Mouse (Mus musculus) limb, embryonic 15.5 days (tissue): ENCODE data around the gene Zbtb16. TPM values are rescaled to one million over a fixed set of nuclear protein-coding genes. Genes with fewer than 3 reads are reported as not detected.
A peak's percentile ranks its signal among the peaks of the same experiment; 100 is the strongest.

Experiments used
- ATAC-seq: fragments of 200-750 bp; cut with Nextera tagmentation; 2 replicates; pipeline ENCODE4 v1.8.0; 2017; ENCODE audit warnings: low read depth, moderate TSS enrichment; ENCODE audit not compliant: insufficient number of reproducible peaks, low FRiP score, low TSS enrichment
- H3K27ac ChIP-seq: fragments of 300-500 bp; sonication (generic); 2 replicates; pipeline ENCODE4 v1.5.1; 2015; ENCODE audit warnings: moderate library complexity, mild to moderate bottlenecking, inconsistent platforms
- H3K27me3 ChIP-seq: fragments of 300-500 bp; sonication (generic); 2 replicates; pipeline ENCODE4 v1.6.1; 2015; ENCODE audit warnings: inconsistent platforms
- H3K36me3 ChIP-seq: fragments of 300-500 bp; sonication (generic); 2 replicates; pipeline ENCODE4 v1.6.1; 2015; ENCODE audit warnings: inconsistent platforms
- H3K4me1 ChIP-seq: fragments of 300-500 bp; sonication (generic); 2 replicates; pipeline ENCODE4 v1.6.1; 2015; ENCODE audit warnings: inconsistent platforms
- H3K4me2 ChIP-seq: fragments of 300-500 bp; sonication (generic); 2 replicates; pipeline ENCODE4 v1.6.1; 2015; ENCODE audit warnings: mild to moderate bottlenecking, inconsistent platforms
- H3K4me3 ChIP-seq: fragments of 300-500 bp; sonication (generic); 2 replicates; pipeline ENCODE4 v1.5.1; 2015; ENCODE audit warnings: mild to moderate bottlenecking, inconsistent platforms
- H3K9ac ChIP-seq: fragments of 300-500 bp; sonication (generic); 2 replicates; pipeline ENCODE4 v1.6.1; 2015; ENCODE audit warnings: inconsistent platforms
- H3K9me3 ChIP-seq: fragments of 300-500 bp; sonication (generic); 2 replicates; pipeline ENCODE4 v1.6.1; 2016; ENCODE audit warnings: inconsistent platforms
- WGBS: fragments of 180-500 bp; shearing (Covaris S2); methylation state at CpG from one replicate; pipeline ENCODE4 v1.1.7; 2015; 5-methylcytosine and 5-hydroxymethylcytosine counted together
- polyA plus RNA-seq: library from polyadenylated mRNA; unstranded; fragments of >200 nt; fragmentation: Nextera tagmentation; extraction: Ambion mirVana; gene quantifications from 2 replicates; pipeline ENCODE4 v1.2.1, GENCODE M21; 2015

Zbtb16 gene
- polyA plus RNA-seq, 1 experiment from 2014 or later, result 5.7 TPM

- Histone ChIP-seq H3K27me3 (peaks cover 10% of the 10 kb centered on the region), H3K36me3 (no peaks in the 10 kb centered on the region), H3K4me1 (0 out of 2 replicates have a peak, but pooled peaks cover 2% of the 10 kb centered on the region), H3K27ac (no peak overlapping the region), H3K9ac (no peak overlapping the region), H3K9me3 (no peaks in the 10 kb centered on the region), H3K4me3 (no peak overlapping the region), H3K4me2 (no peak overlapping the region)
- 72% methylated on average over 7 of the region's 7 CpGs for WGBS
- no peak for ATAC-seq
Observed at GRCm38 (mm10) chr9:48687891-48688290, 148.1 kb downstream of the Zbtb16 start.

GRCm38 (mm10) chr9:48685721-48686120, 150.3 kb downstream of the Zbtb16 start:
- ATAC-seq, result no peak
- no peak overlapping the region for H3K4me2 ChIP-seq
- WGBS, result 49% methylated on average over 7 of the region's 7 CpGs

GRCm38 (mm10) chr9:48684144-48684543, 151.9 kb downstream of the Zbtb16 start:
- H3K9ac ChIP-seq, result no peak overlapping the region
- no peak overlapping the region for H3K4me3 ChIP-seq
- H3K27ac ChIP-seq, result no peak overlapping the region
- peaks cover 11% of the 10 kb centered on the region for H3K27me3 ChIP-seq
- H3K4me2 ChIP-seq, result no peak overlapping the region
- peaks cover 3% of the 10 kb centered on the region for H3K4me1 ChIP-seq
- 85% methylated on average over 5 of the region's 5 CpGs for WGBS
- H3K9me3 ChIP-seq, result no peaks in the 10 kb centered on the region
- H3K36me3 ChIP-seq, result no peaks in the 10 kb centered on the region
- ATAC-seq, result no peak

More at GRCm38 (mm10) chr9:48685721-48686120, 150.3 kb downstream of the Zbtb16 start:
- Histone ChIP-seq H3K4me3 (no peak overlapping the region), H3K9me3 (no peaks in the 10 kb centered on the region), H3K27me3 (peaks cover 10% of the 10 kb centered on the region), H3K36me3 (no peaks in the 10 kb centered on the region), H3K9ac (no peak overlapping the region), H3K4me1 (0 out of 2 replicates have a peak, but pooled peaks cover 2% of the 10 kb centered on the region), H3K27ac (no peak overlapping the region)

DNA sequence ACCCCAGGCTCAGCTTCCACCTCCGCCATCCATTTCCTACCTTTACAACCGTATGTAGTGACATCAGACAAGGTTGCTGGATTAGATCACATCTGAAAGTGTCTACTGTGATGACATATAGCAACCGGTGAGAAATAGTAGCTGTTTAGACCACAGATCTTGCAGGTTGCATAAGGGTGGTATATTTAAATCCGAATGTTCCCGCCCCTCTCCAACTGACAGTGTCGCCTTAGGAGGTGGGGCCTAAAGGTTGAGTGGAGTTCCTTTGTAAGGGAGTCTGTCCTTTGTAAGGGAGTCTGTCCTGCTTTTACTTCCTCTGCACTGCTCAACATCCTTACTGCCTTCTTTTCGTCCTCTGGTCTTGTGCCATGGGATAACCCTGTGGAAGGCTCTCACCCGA, 154.8 kb downstream of the Zbtb16 start:
- Histone ChIP-seq H3K9ac (no peak overlapping the region), H3K4me2 (no peak overlapping the region), H3K27ac (no peak overlapping the region), H3K9me3 (no peaks in the 10 kb centered on the region), H3K4me3 (no peak overlapping the region), H3K27me3 (peaks cover 16% of the 10 kb centered on the region; the same call in 1 of the 2 replicates), H3K36me3 (no peaks in the 10 kb centered on the region), H3K4me1 (peaks cover 6% of the 10 kb centered on the region)
- WGBS, result 93% methylated on average over 8 of the region's 8 CpGs
- no peak for ATAC-seq

DNA sequence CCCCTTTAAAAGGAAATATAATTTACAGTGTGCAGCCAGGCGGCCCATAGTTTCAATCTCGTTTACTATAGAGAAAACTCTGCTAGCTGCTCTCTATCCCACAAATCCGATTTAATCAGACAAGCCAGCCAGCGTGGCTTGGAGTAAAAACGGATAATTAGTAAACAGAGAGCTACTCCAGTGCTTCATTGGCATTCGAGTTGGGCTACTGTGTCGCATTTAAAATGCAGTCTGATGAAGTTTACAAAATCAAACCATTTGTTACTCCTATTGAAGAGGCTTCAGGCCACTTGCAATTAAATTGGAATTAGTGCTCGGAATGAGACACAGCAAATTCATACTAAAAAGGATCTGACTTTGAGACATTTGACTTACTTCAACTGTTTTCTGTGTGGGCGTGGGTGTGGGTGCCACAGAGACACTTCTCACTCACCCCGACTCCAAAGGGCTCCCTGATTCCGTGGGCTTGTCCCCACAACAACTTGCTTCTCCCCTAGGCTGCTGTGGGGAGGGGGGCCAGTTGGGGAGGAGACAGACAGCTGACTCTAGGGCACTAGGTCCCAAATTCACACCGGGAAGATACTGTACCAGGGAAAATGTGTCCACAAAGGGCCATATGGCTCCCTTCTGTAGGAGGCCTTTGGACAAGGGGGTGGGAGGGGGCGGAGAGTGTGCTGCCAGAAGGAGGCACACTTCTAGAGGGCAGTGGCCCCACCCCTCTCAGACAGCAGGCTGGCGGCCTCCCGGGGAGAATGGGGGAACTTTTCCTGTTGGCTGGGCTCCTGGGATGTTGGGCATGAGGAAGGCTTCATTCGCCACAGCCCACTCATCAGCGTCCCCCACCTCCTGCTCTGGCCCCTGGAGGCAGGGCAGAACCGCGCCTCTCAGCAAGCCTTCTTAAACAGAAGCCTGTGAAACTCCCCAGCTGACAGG, 157.3 kb downstream of the Zbtb16 start:
- WGBS, result 24% methylated on average over 19 of the region's 19 CpGs
- no peak overlapping the region for H3K4me2 ChIP-seq
- no peak overlapping the region for H3K4me3 ChIP-seq
- no peaks in the 10 kb centered on the region for H3K36me3 ChIP-seq
- no peak for ATAC-seq
- H3K4me1 ChIP-seq, result peaks cover 22% of the 10 kb centered on the region
- H3K9me3 ChIP-seq, result no peaks in the 10 kb centered on the region
- peaks cover 27% of the 10 kb centered on the region; the same call in 1 of the 2 replicates for H3K27me3 ChIP-seq
- no peak overlapping the region for H3K27ac ChIP-seq
- H3K9ac ChIP-seq, result no peak overlapping the region

DNA sequence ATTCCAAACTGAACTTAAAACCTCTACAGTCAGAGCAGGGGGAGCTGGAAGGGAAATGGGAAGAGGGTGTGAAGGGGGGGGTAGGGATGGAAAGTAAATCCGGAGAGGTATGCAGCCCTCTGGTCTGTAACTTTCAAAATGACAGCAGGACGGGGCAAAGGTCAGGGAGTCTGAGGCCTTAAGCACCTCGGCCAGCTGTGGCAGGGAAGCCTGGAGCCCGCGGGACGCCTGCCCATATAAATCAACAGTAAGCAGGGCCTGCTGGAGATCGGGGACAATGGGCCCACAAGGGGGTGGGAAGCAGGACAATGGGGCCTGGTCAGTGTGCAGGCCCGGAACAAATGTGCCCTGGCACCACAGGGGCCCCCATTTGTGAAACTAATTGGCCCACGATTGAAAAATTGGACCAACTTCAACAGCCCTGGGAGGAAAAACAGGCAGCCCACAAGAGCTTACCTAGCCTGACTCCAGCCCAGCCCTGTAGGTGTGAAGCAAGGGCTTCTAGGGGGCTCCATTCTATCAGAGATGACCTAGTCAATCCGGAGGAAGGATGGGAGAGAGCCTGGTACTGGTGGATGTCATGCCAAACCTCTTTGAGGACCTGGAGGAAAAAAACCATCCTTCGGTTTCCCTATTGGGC, 160.8 kb downstream of the Zbtb16 start:
- H3K27me3 ChIP-seq, result peaks cover 38% of the 10 kb centered on the region; the same call in 1 of the 2 replicates
- H3K9ac ChIP-seq, result no peak overlapping the region
- H3K4me1 ChIP-seq, result peaks cover 26% of the 10 kb centered on the region
- no peak overlapping the region for H3K27ac ChIP-seq
- no peaks in the 10 kb centered on the region for H3K36me3 ChIP-seq
- no peak overlapping the region for H3K4me2 ChIP-seq
- H3K4me3 ChIP-seq, result no peak overlapping the region
- 16% methylated on average over 11 of the region's 11 CpGs for WGBS
- H3K9me3 ChIP-seq, result no peaks in the 10 kb centered on the region
- ATAC-seq, result no peak

DNA sequence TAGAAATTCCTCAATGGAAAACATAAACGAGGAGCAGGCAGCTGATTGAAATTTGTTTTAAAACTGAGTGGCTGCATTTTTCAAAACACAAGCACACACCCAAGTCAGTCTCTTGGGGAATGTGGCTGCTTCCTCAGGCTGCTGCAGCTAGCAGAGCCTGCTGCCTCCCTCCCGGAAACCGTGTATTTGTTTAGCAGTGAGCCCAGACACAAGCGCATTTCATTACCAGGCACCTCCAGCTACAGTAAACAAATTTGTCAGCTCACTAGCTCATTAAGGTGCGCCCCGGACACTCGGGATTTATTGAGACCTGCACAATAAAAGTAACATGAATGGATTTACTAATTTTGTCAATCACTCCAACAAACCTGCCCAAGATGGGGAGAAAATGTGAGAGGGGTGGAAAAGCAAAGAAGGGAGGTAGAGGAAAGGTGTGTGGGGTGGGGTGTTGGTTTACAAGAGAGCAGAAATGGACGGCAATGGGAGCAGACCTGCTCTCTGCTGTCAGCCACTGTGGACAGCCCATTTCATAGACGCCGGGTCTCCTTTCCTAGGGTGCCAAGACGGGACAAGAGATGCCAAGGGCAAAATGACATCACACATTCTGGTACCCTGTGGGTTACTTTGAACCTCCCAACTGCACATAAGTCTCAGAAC, 161.5 kb downstream of the Zbtb16 start:
- no peak overlapping the region for H3K9ac ChIP-seq
- 11% methylated on average over 11 of the region's 11 CpGs for WGBS
- H3K36me3 ChIP-seq, result no peaks in the 10 kb centered on the region
- peaks cover 38% of the 10 kb centered on the region for H3K27me3 ChIP-seq
- H3K9me3 ChIP-seq, result no peaks in the 10 kb centered on the region
- H3K4me1 ChIP-seq, result peaks cover 26% of the 10 kb centered on the region
- H3K4me3 ChIP-seq, result no peak overlapping the region
- H3K4me2 ChIP-seq, result no peak overlapping the region
- no peak for ATAC-seq
- no peak overlapping the region for H3K27ac ChIP-seq

GRCm38 (mm10) chr9:48673804-48674203, 162.2 kb downstream of the Zbtb16 start:
- 51% methylated on average over 5 of the region's 5 CpGs for WGBS
- ATAC-seq, result no peak
- Histone ChIP-seq H3K4me3 (no peak overlapping the region), H3K36me3 (no peaks in the 10 kb centered on the region), H3K4me1 (peaks cover 22% of the 10 kb centered on the region), H3K9ac (no peak overlapping the region), H3K9me3 (no peaks in the 10 kb centered on the region), H3K27me3 (peaks cover 34% of the 10 kb centered on the region), H3K4me2 (no peak overlapping the region), H3K27ac (peak overlapping the region; percentile 12; the same call in 1 of the 2 replicates)

DNA sequence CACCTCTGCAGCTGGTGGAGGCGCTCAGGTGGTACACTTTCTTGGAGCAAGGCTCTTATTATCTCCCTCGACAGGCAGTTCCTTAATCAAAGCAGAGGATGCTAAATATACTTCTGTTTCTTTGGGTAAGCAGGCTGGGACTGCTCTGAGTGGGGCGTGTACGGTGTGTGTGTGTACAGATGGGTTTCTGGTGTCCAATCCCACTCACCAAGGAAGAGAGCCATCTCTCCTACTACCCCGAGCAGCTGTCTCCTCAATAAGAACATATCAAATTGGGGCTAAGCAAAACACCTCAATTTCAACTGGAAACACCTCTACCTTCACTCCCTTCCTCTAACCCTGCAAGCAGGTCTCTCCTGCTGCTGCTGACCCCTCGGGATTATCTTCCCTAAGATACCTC, 162.8 kb downstream of the Zbtb16 start:
- no peaks in the 10 kb centered on the region for H3K9me3 ChIP-seq
- ATAC-seq, result no peak
- H3K27ac ChIP-seq, result no peak overlapping the region
- no peak overlapping the region for H3K4me3 ChIP-seq
- H3K36me3 ChIP-seq, result no peaks in the 10 kb centered on the region
- peaks cover 32% of the 10 kb centered on the region for H3K27me3 ChIP-seq
- H3K4me2 ChIP-seq, result no peak overlapping the region
- 70% methylated on average over 6 of the region's 6 CpGs for WGBS
- H3K9ac ChIP-seq, result no peak overlapping the region
- peaks cover 20% of the 10 kb centered on the region for H3K4me1 ChIP-seq

- H3K36me3 ChIP-seq, result no peaks in the 10 kb centered on the region
- H3K4me3 ChIP-seq, result no peak overlapping the region
- H3K27me3 ChIP-seq, result peaks cover 27% of the 10 kb centered on the region
- no peak overlapping the region for H3K9ac ChIP-seq
- H3K9me3 ChIP-seq, result no peaks in the 10 kb centered on the region
- ATAC-seq, result no peak
- no peak overlapping the region for H3K27ac ChIP-seq
- H3K4me1 ChIP-seq, result peaks cover 20% of the 10 kb centered on the region
- no peak overlapping the region for H3K4me2 ChIP-seq
Observed at GRCm38 (mm10) chr9:48671841-48672240, 164.2 kb downstream of the Zbtb16 start.

- ATAC-seq, result no peak
- Histone ChIP-seq H3K27ac (no peak overlapping the region), H3K27me3 (peaks cover 21% of the 10 kb centered on the region), H3K9ac (no peak overlapping the region), H3K36me3 (no peaks in the 10 kb centered on the region), H3K4me3 (no peak overlapping the region), H3K4me1 (peaks cover 17% of the 10 kb centered on the region), H3K9me3 (no peaks in the 10 kb centered on the region), H3K4me2 (no peak overlapping the region)
- 79% methylated on average over 13 of the region's 13 CpGs for WGBS
Observed at GRCm38 (mm10) chr9:48670156-48670555, 165.9 kb downstream of the Zbtb16 start.

DNA sequence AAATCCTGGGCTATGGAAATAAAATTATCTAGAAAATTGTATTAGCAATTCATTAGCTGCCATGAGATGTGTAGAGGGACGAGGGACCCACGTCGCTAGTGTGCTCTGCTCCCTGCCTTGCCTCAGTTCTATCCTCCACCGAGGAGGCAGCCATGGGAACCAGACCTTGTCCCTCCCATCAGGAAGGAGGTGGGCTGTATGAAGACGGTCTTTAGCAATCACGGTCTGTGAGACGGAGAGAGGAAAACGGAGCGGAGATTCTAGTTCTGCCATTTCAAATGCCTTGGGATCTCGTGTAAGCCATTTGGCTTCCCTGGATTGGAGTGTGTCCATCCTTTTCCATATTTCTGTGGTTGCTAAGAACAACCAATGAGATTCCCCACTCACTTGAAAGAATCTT, 166.3 kb downstream of the Zbtb16 start:
- Histone ChIP-seq H3K9ac (no peak overlapping the region), H3K4me1 (peaks cover 12% of the 10 kb centered on the region), H3K9me3 (no peaks in the 10 kb centered on the region), H3K27me3 (peaks cover 19% of the 10 kb centered on the region), H3K4me3 (no peak overlapping the region), H3K4me2 (no peak overlapping the region), H3K36me3 (no peaks in the 10 kb centered on the region), H3K27ac (no peak overlapping the region)
- 76% methylated on average over 10 of the region's 10 CpGs for WGBS
- ATAC-seq, result no peak
